Mouse (Mus musculus): Measurements from ENCODE around the gene Gm20809. TPM values are rescaled to one million over a fixed set of nuclear protein-coding genes. Genes with fewer than 3 reads are reported as not detected.
"Not testable (repeated sequence)": the region's sequence is repeated elsewhere in the genome, so short reads cannot be mapped to it uniquely, and the experiment has no call there.

The Gm20809 gene
- polyA plus RNA-seq (2015; fragmentation: Nextera tagmentation; extraction: Ambion mirVana), result not detected in 2 replicates

DNA sequence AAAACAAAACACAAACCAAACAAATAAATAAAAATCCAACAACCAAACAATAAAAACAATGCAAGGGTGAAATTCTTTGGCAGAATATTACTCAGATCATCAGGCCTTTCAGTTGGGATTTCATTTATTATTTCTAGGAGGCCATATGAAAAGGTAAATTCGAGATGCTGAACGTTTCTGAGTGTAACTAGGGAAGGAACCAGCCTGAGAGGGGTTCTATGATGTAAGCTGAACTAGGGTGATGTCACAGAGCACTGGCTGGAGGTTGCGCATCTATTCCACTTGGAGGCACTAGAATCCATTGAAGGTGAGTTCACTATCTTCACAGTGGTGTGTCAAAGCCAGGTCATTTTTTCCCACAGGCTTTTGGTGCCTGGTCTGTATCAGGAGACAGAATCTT, at the start of gene Gm20809:
Gene Gm20809 (plus strand): TSS at position 301 of the 400 bp plus-strand sequence.
- H3K27me3 ChIP-seq; ATAC-seq (ENCODE audit: insufficient read depth); H3K9me3 ChIP-seq (replicated peaks); H3K4me1 ChIP-seq (replicated peaks); H3K27ac ChIP-seq (replicated peaks); H3K9ac ChIP-seq; H3K4me3 ChIP-seq (replicated peaks); H3K4me2 ChIP-seq; H3K36me3 ChIP-seq (replicated peaks): not testable (repeated sequence)
- WGBS (ENCODE audit: insufficient replicate concordance), result no CpG with 5 or more reads among the region's 3 CpGs
